Mouse (Mus musculus) left cerebral cortex, adult 11 months (tissue): Measurements from ENCODE around the gene Frmd4a.
A peak's percentile ranks its signal among the peaks of the same experiment; 100 is the strongest.

Experiments used
- DNase-seq: peaks from one replicate; pipeline ENCODE4 v3.0.0; 2022; ENCODE audit warnings: low spot score

The Frmd4a gene

GRCm38 (mm10) chr2:4486185-4486584, 468.7 kb downstream of the Frmd4a start:
- no peak for DNase-seq

DNA sequence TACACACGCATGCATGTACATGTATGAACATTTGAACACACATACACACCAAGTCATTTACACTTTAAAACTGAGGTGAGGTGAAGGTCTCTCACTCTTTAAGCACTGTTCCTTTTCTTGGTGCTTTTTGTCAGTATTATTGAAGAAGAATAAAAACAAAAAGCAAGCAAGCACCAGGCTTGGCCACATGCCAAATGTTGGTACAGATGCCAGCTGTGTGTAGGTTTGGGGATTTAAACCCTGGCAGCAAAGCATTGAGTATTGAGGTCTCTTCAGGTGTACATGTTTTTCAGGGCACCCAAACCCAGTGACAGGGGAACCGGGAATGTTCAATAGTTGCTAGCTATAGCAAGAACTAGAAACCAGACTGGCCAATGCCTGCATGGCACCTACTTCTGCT, 469.8 kb downstream of the Frmd4a start:
- DNase-seq: no peak

- no peak for DNase-seq
Observed at GRCm38 (mm10) chr2:4490845-4491244, 473.3 kb downstream of the Frmd4a start.

DNA sequence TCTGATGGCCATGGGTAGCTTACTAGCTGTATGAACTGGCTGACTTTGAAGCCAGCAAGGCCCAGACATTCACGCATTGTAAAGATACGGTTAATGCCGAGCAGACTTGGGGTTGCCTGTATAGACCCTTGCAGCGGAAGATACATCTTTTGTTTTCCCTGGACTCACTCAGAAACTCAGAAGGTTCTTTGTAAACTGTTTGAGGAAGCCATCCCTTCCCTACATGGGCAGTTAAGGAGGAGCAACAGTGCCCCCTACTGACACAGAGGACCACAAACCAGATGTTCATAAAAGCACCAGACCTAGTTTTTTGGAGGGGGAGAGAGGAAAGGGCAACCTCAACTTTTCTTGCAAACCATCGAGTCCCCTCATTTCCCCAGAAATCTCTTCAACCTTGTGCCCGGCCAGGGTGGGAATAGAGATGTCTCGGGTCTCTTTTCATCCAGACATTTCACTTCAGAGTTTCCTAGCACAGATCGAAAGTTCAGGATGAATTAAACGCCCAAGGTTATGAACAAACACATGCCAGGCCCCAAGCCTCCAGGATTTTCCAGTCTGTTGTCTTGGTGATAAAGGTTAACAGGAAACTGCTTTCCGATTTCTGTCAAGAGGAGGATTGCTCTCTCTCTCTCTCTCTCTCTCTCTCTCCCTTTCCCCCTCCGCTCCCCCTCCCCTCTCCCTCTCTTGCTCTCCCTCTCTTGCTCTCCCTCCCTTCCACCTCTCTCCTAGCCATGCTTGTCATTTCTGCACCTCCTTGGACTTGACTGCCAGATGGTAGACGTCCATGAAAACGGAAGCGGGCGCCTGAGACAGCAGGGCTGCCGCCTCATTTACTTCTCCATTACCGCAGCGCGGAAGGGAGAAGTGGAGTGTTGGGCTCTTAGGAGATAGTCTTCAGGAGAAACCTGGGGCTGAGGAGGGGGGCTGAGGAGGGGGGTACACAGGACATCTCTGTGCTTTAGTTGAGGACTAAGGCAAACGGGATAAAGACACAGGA, 475.3 kb downstream of the Frmd4a start:
- peak; percentile 69 for DNase-seq

DNA sequence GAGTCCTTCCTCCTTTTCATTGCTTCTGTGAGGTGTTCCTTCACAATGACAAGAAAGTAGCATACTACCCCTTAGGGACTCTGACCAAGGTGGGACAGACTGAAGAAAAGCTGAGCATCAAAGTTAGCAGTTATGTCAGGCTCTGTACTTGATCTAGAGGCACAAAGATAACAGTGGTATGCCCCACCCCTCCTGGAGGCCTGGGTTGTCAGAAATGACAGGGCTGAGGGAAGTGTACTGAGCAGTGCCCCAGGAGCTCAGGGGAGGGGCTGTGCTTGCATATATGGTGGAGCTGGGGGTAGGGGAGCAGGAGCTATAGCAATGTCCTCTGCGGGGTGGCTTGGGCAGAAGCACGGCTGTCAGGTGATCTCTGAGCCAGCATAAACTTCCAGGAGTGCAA, 477.0 kb downstream of the Frmd4a start:
- DNase-seq: no peak

GRCm38 (mm10) chr2:4499257-4499656, 481.7 kb downstream of the Frmd4a start:
- no peak for DNase-seq

DNA sequence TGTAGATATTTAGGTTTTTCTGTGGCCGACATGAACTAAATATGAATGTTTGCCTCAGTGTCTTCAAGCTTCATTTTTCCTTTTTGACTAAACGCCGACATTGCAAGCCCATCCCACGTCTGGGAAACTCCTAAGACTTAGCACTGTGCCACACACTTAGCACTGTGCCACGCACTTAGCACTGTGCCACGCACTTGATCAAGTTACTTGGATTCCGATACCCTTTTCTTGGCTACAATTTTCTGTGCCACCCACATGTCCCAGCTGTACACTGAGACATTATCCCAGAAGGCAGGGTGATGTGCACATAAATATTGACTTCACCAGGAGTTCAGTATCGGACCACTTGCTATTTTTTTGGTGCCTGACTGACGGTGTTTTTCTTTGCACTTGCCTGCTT, 482.4 kb downstream of the Frmd4a start:
- DNase-seq: peak; percentile 38

DNA sequence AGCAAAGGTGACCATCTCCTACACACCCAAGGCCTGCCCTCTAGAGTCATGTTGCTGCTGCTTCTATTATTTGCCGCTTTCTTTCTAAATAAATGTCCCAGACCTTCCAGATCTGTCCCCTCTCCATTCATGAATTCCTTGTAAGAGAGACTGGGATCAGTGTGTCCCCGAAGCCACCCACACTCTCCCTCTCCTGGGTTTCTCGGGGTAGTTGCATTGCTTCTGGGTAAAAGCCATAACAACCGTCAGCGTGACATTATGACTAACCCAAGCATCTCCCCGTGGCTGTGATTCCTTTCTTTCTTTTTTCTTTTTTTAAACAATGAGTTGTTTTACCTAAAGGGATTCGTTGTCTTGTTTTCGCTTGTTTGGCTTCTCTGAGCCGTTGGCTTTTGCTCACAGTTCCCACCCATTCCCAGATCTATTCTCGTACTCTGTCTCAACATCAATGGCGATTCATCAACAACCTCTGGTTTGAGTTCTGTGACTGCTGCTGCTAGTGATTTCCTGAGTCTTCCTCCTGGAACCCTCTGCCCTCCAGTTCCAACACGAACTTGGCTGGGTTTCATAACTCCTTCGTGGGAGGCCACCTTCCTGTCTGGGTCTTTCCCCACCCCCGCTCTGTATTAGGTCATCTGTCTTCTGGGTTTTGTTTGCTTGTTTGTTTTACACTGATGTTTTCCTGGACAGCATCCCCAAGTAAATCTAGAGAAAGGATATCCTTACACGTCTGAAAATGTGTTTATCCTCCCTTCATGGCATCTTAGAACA, 483.9 kb downstream of the Frmd4a start:
- DNase-seq: no peak

GRCm38 (mm10) chr2:4504413-4504812, 486.9 kb downstream of the Frmd4a start:
- no peak for DNase-seq

- DNase-seq: no peak
Observed at GRCm38 (mm10) chr2:4505695-4506094, 488.2 kb downstream of the Frmd4a start.

- DNase-seq: no peak
Observed at GRCm38 (mm10) chr2:4506659-4507058, 489.1 kb downstream of the Frmd4a start.

GRCm38 (mm10) chr2:4507887-4508615, 490.5 kb downstream of the Frmd4a start:
- no peak for DNase-seq

GRCm38 (mm10) chr2:4508959-4509615, 491.6 kb downstream of the Frmd4a start:
- no peak for DNase-seq

GRCm38 (mm10) chr2:4509739-4510138, 492.2 kb downstream of the Frmd4a start:
- no peak for DNase-seq

- no peak for DNase-seq
Observed at GRCm38 (mm10) chr2:4510208-4511079, 492.9 kb downstream of the Frmd4a start.

DNA sequence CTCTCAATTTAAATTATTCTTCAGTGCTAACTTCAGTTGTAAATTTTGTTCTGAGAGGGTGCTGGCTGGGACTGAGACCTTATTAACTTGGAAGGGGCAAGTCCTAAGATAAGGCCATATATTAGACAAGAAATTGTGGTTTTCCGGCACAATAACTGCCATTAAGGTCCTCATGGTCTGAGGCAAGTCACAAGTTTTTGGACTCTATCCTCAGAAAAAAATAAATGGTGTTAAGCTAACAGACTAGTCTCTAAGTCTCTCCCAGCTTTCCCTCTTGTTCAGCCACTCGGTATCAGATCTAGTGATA, 493.5 kb downstream of the Frmd4a start:
- no peak for DNase-seq

- DNase-seq: no peak
Observed at GRCm38 (mm10) chr2:4512607-4513006, 495.1 kb downstream of the Frmd4a start.

- DNase-seq: no peak
Observed at GRCm38 (mm10) chr2:4515910-4516309, 498.4 kb downstream of the Frmd4a start.

- DNase-seq: no peak
Observed at GRCm38 (mm10) chr2:4516819-4517552, 499.5 kb downstream of the Frmd4a start.

DNA sequence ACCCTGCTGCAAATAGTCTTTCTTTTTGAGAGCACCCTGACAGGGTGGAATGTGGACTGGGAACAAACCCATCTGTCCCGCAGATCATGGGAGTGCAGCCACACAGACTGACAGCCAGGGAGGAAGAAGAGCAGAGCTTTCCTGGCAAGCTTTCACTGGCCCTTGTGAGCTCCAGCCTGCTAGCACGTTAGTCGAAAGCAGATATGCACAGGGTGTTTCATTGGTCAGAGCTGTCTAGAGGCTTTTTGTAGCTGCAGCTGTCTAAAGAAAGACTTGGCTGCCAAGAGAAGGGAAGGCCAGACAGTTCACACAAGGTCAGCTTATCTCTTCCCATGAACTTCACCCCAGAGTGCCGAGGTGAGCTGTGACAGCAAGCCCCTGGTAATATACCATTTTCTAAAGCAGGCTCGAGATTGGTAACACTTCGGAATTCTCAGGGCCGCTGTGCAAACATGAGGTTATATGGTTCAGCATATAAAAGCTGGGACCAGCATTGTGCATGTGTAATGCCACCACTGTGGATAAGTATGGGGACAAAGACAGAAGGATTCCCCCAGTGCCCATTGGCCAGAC, 500.1 kb downstream of the Frmd4a start:
- DNase-seq: no peak
